Mouse (Mus musculus) liver, embryonic 15.5 days (tissue): ENCODE data around the gene Slc44a2. TPM values are rescaled to one million over a fixed set of nuclear protein-coding genes. Genes with fewer than 3 reads are reported as not detected.
"Not testable (repeated sequence)": the region's sequence is repeated elsewhere in the genome, so short reads cannot be mapped to it uniquely, and the experiment has no call there.

Experiments used
- ATAC-seq: fragments of 200-750 bp; cut with Nextera tagmentation; 2 replicates; pipeline ENCODE4 v1.8.0; 2017; ENCODE audit warnings: moderate number of reproducible peaks, mild to moderate bottlenecking, moderate library complexity; ENCODE audit not compliant: insufficient read depth
- H3K27ac ChIP-seq: fragments of 300-500 bp; sonication (generic); replicated peaks from 2 replicates; pipeline ENCODE4 v1.5.1; 2015; ENCODE audit warnings: mild to moderate bottlenecking, inconsistent platforms
- H3K27me3 ChIP-seq: fragments of 300-500 bp; sonication (generic); 2 replicates; pipeline ENCODE4 v1.6.1; 2015; ENCODE audit warnings: mild to moderate bottlenecking, inconsistent platforms
- H3K36me3 ChIP-seq: fragments of 300-500 bp; sonication (generic); replicated peaks from 2 replicates; pipeline ENCODE4 v1.6.1; 2015; ENCODE audit warnings: moderate library complexity, mild to moderate bottlenecking, inconsistent platforms
- H3K4me1 ChIP-seq: fragments of 300-500 bp; sonication (generic); replicated peaks from 2 replicates; pipeline ENCODE4 v1.6.1; 2015; ENCODE audit warnings: inconsistent platforms
- H3K4me2 ChIP-seq: fragments of 300-500 bp; sonication (generic); 2 replicates; pipeline ENCODE4 v1.6.1; 2015; ENCODE audit warnings: moderate library complexity, mild to moderate bottlenecking, inconsistent platforms
- H3K4me3 ChIP-seq: fragments of 300-500 bp; sonication (generic); replicated peaks from 2 replicates; pipeline ENCODE4 v1.5.1; 2015; ENCODE audit warnings: mild to moderate bottlenecking, inconsistent platforms
- H3K9ac ChIP-seq: fragments of 300-500 bp; sonication (generic); 2 replicates; pipeline ENCODE4 v1.6.1; 2015; ENCODE audit warnings: moderate library complexity, mild to moderate bottlenecking, inconsistent platforms
- H3K9me3 ChIP-seq: fragments of 300-500 bp; sonication (generic); replicated peaks from 2 replicates; pipeline ENCODE4 v1.6.1; 2016; ENCODE audit warnings: inconsistent platforms
- WGBS: fragments of 180-500 bp; shearing (Covaris S2); methylation state at CpG from one replicate; pipeline ENCODE4 v1.1.7; 2015; ENCODE audit warnings: mixed read lengths; ENCODE audit not compliant: insufficient replicate concordance; 5-methylcytosine and 5-hydroxymethylcytosine counted together
- polyA plus RNA-seq: library from polyadenylated mRNA; unstranded; fragments of >200 nt; fragmentation: Nextera tagmentation; extraction: Ambion mirVana; gene quantifications from 2 replicates; pipeline ENCODE4 v1.2.1, GENCODE M21; 2015

Gene Slc44a2
- polyA plus RNA-seq, 1 experiment from 2014 or later: 16.7 TPM

DNA sequence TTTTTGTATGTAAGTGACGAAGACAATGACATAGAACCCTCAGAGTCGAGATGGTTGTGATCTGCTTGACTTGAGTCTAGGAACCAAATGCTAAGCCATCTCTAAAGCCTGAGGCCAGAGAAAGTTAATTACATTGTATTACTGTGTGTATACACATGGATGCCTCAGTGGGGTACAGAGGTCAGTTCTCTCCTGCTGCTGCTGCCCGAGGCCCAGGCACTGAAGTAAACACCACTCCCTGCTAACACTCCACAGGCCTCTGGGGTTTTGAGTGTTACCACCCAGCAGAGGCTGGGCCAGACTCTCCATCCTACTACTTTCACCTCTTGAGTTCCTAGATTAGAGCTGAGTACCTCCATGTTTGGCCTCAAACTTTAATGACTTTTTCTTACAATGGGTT lies 36.5 kb upstream of the Slc44a2 start:
- H3K9ac ChIP-seq: no peak overlapping the region
- H3K27me3 ChIP-seq: no peaks in the 10 kb centered on the region
- peaks cover 50% of the 10 kb centered on the region for H3K4me1 ChIP-seq
- no peak overlapping the region for H3K4me3 ChIP-seq
- WGBS: 76% methylated on average over 3 of the region's 3 CpGs
- H3K27ac ChIP-seq: peak overlapping the region; percentile 39; the same call in 1 of the 2 replicates
- no peaks in the 10 kb centered on the region for H3K9me3 ChIP-seq
- H3K4me2 ChIP-seq: no peak overlapping the region
- ATAC-seq: no peak
- H3K36me3 ChIP-seq: peaks cover 78% of the 10 kb centered on the region

- Histone ChIP-seq H3K4me1 (peaks cover 51% of the 10 kb centered on the region), H3K9ac (peak overlapping the region; percentile 95), H3K4me3 (peak overlapping the region; percentile 93), H3K9me3 (no peaks in the 10 kb centered on the region), H3K27ac (peak overlapping the region; percentile 96), H3K27me3 (no peaks in the 10 kb centered on the region), H3K36me3 (peaks cover 57% of the 10 kb centered on the region), H3K4me2 (peak overlapping the region; percentile 90)
- ATAC-seq: no peak
- 10% methylated on average over 3 of the region's 3 CpGs for WGBS
Measured at GRCm38 (mm10) chr9:21286753-21287152, 33.7 kb upstream of the Slc44a2 start.

- Histone ChIP-seq H3K9me3 (no peaks in the 10 kb centered on the region), H3K9ac (peak within 1 kb of the TSS; percentile 95), H3K4me3 (peak within 1 kb of the TSS; percentile 93), H3K4me2 (peak within 1 kb of the TSS; percentile 90), H3K36me3 (peaks cover 47% of the 10 kb centered on the region), H3K27me3 (no peaks in the 10 kb centered on the region), H3K4me1 (peaks cover 61% of the 10 kb centered on the region), H3K27ac (peak within 1 kb of the TSS; percentile 96)
- WGBS: under 1% methylated on average over 59 of the region's 59 CpGs
- peak; percentile 71 for ATAC-seq
Measured at GRCm38 (mm10) chr9:21287571-21288402, 32.7 kb upstream of the Slc44a2 start, which contains the start of gene Kri1. Gene Kri1, minus strand, starts transcription at chr9:21287969.

GRCm38 (mm10) chr9:21288404-21289336 lies 31.8 kb upstream of the Slc44a2 start:
- Histone ChIP-seq H3K9me3 (no peaks in the 10 kb centered on the region), H3K4me3 (peak overlapping the region; percentile 93), H3K9ac (peak overlapping the region; percentile 95), H3K4me2 (peak overlapping the region; percentile 90), H3K27me3 (no peaks in the 10 kb centered on the region), H3K4me1 (peaks cover 62% of the 10 kb centered on the region), H3K27ac (peak overlapping the region; percentile 96), H3K36me3 (peaks cover 42% of the 10 kb centered on the region)
- 58% methylated on average over 13 of the region's 13 CpGs for WGBS
- no peak for ATAC-seq

GRCm38 (mm10) chr9:21289337-21289671 lies 31.2 kb upstream of the Slc44a2 start:
- no peaks in the 10 kb centered on the region for H3K9me3 ChIP-seq
- H3K36me3 ChIP-seq: peaks cover 36% of the 10 kb centered on the region
- H3K27ac ChIP-seq: peak overlapping the region; percentile 96
- 51% methylated on average over 2 of the region's 2 CpGs for WGBS
- peaks cover 58% of the 10 kb centered on the region for H3K4me1 ChIP-seq
- no peaks in the 10 kb centered on the region for H3K27me3 ChIP-seq
- peak overlapping the region; percentile 95 for H3K9ac ChIP-seq
- peak overlapping the region; percentile 93 for H3K4me3 ChIP-seq
- ATAC-seq: no peak
- peak overlapping the region; percentile 90 for H3K4me2 ChIP-seq

DNA sequence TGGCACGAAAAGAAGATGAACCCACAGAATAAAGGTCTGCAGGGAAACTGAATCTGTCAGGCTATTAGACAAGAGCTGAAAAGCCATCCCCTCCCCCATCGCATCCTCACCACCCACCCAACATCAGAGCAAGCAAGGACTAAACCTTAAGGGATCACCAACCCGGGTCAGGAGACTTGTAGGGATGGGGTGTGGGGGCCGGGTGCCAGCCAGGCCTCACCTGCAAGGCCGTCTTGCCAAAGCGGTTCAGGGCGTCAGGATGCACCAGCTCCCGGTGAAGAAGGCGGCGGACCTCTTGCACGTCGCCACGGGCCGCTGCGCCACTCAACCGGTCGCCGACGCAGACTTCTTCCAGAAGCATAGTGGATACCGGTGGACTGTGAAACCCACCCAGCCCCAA lies 29.9 kb upstream of the Slc44a2 start:
- H3K36me3 ChIP-seq: peaks cover 23% of the 10 kb centered on the region
- no peaks in the 10 kb centered on the region for H3K27me3 ChIP-seq
- peak overlapping the region; percentile 93 for H3K4me3 ChIP-seq
- H3K4me2 ChIP-seq: peak overlapping the region; percentile 90
- WGBS: under 1% methylated on average over 20 of the region's 20 CpGs
- no peaks in the 10 kb centered on the region for H3K9me3 ChIP-seq
- ATAC-seq: peak; percentile 2
- peak overlapping the region; percentile 96 for H3K27ac ChIP-seq
- H3K9ac ChIP-seq: peak overlapping the region; percentile 95
- peaks cover 48% of the 10 kb centered on the region for H3K4me1 ChIP-seq

DNA sequence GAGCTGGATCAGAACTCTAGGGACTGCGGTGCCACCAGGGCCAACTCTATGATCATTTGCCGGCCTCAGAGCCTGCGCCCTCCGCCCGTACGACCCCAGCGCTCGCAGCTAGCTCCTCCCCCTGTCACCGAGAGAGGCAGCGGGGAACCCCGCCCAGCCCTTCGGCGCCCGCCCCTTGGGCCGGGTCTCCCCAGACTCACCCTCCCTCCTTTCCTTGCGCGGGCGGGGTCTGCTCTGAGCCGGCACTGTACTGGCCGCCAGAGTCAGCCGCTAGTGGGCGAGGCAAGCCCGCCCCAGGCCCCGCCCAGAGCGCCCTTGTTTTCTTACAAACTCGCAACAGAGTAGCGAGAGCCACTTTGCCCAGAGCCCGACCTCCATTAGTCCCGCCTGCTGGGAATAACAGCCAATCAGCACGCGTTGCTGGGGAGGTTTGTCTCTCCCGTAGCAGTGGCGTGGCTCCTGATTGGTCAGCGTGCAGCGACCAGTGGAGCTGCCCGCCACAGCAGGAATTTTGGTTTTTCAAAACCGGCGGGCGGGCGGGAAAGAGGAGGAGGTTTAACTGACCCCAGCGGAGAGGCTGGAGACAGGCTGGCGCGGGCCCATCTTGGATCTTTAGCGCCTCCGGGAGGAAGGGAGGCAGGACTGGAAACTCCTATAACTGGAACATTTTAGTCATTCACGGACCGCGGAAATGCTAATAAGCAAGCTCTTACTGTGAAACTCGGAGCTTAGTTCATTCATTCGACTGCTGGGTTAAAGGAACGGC lies 29.3 kb upstream of the Slc44a2 start, which contains the start of gene Cdkn2d:
TSS of gene Cdkn2d (minus strand) at position 386 of the 766 bp plus-strand sequence.
- peak within 1 kb of the TSS; percentile 95 for H3K9ac ChIP-seq
- peaks cover 18% of the 10 kb centered on the region for H3K36me3 ChIP-seq
- H3K27ac ChIP-seq: peak within 1 kb of the TSS; percentile 96
- peak within 1 kb of the TSS; percentile 90 for H3K4me2 ChIP-seq
- no peaks in the 10 kb centered on the region for H3K9me3 ChIP-seq
- H3K27me3 ChIP-seq: peaks cover 2% of the 10 kb centered on the region; the same call in 1 of the 2 replicates
- peak; percentile 88 for ATAC-seq
- H3K4me1 ChIP-seq: peaks cover 43% of the 10 kb centered on the region
- 1% methylated on average over 51 of the region's 51 CpGs for WGBS
- H3K4me3 ChIP-seq: peak within 1 kb of the TSS; percentile 93

- peak overlapping the region; percentile 96 for H3K27ac ChIP-seq
- H3K36me3 ChIP-seq: peaks cover 13% of the 10 kb centered on the region
- H3K27me3 ChIP-seq, ATAC-seq, H3K9me3 ChIP-seq: not testable (repeated sequence)
- peak overlapping the region; percentile 81 for H3K9ac ChIP-seq
- peaks cover 37% of the 10 kb centered on the region for H3K4me1 ChIP-seq
- WGBS: 8% methylated on average over 7 of the region's 7 CpGs
- H3K4me3 ChIP-seq: peak overlapping the region; percentile 93
- H3K4me2 ChIP-seq: peak overlapping the region; percentile 90
Measured at GRCm38 (mm10) chr9:21291868-21292267, 28.6 kb upstream of the Slc44a2 start.

GRCm38 (mm10) chr9:21292271-21292670 lies 28.2 kb upstream of the Slc44a2 start:
- peaks cover 4% of the 10 kb centered on the region; the same call in 1 of the 2 replicates for H3K27me3 ChIP-seq
- peak overlapping the region; percentile 81 for H3K9ac ChIP-seq
- H3K27ac ChIP-seq: peak overlapping the region; percentile 96
- H3K4me2 ChIP-seq: peak overlapping the region; percentile 90
- WGBS: 63% methylated on average over 3 of the region's 3 CpGs
- peaks cover 13% of the 10 kb centered on the region for H3K36me3 ChIP-seq
- H3K4me1 ChIP-seq: peaks cover 33% of the 10 kb centered on the region
- no peaks in the 10 kb centered on the region for H3K9me3 ChIP-seq
- no peak for ATAC-seq
- H3K4me3 ChIP-seq: peak overlapping the region; percentile 93

- 0 out of 2 replicates have a peak, but pooled peaks cover 4% of the 10 kb centered on the region for H3K4me1 ChIP-seq
- H3K9me3 ChIP-seq: no peaks in the 10 kb centered on the region
- H3K27me3 ChIP-seq: peaks cover 4% of the 10 kb centered on the region; the same call in 1 of the 2 replicates
- no peak for ATAC-seq
- 81% methylated on average over 10 of the region's 10 CpGs for WGBS
- no peak overlapping the region for H3K27ac ChIP-seq
- no peak overlapping the region for H3K4me3 ChIP-seq
- H3K4me2 ChIP-seq: no peak overlapping the region
- H3K36me3 ChIP-seq: no peaks in the 10 kb centered on the region
- H3K9ac ChIP-seq: no peak overlapping the region
Measured at GRCm38 (mm10) chr9:21299014-21299413, 21.5 kb upstream of the Slc44a2 start.
